Mouse (Mus musculus) adrenal gland, adult 8-10 months (tissue): ENCODE measurements around the gene Krt18. TPM values are rescaled to one million over a fixed set of nuclear protein-coding genes. Genes with fewer than 3 reads are reported as not detected.
"Not testable (repeated sequence)": the region's sequence is repeated elsewhere in the genome, so short reads cannot be mapped to it uniquely, and the experiment has no call there.

Source experiments
- DNase-seq: peaks from one replicate; pipeline ENCODE4 v3.0.0; 2022
- total RNA-seq, 4 experiments: library from RNA; stranded (reverse); gene quantifications; 2 replicates each; pipeline ENCODE4 v1.2.4; 2022

Gene Krt18
- 1 to 10 TPM; 1.3 to 2.4 (median 1.9) TPM for total RNA-seq

- no peak for DNase-seq
These were observed at the start of gene Krt18 for GRCm38 (mm10) chr15:102028040-102028439. Krt18 (plus strand) TSS chr15:102028180.

DNA sequence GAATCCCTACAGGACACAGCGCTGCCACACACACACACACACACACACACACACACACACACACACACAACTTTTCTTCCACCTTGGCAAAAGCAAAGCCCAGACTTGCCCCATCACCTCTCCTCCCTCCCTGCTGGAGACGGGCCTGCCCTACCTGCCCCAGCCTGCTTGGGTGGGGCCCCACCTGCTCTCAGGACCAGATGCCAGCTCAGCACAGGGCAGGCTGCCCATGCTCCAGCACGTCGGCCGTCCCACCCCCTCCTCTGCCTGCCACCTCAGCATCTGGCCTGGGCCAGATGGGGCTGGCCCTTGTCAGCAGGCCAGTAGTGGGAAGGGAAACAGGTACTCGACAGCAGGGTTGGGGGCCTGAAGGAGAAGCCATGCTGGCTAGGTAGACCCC is 47.1 kb upstream of the Krt18 start:
- no peak for DNase-seq

- DNase-seq = no peak
These were observed 44.5 kb upstream of the Krt18 start for GRCm38 (mm10) chr15:101983315-101983948.

GRCm38 (mm10) chr15:101983949-101984601 is 43.9 kb upstream of the Krt18 start:
- peak; percentile 87 for DNase-seq

- DNase-seq = no peak
These were observed 43.2 kb upstream of the Krt18 start for GRCm38 (mm10) chr15:101984746-101985145.

- peak; percentile 61 for DNase-seq
These were observed 39.9 kb upstream of the Krt18 start for GRCm38 (mm10) chr15:101988119-101988518.

DNA sequence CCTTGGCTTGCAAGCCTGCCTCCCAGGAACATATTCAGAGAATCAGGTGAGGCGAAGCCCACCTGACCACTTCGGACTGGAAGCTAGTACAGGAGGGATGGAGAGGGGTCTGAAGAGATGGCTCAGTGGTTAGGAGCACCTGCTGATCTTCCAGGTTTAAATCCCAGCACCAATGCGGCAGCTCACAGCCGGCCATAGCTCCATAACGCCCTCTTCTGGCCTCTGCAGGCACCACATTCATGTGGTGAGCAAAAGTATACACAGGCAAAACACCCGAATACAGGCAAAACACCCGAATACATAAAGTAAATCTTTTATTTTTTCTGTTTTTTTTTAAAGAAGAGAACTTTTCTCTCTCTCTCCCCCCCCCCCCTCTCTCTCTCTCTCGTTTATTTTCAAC is 39.3 kb upstream of the Krt18 start:
- no peak for DNase-seq

DNA sequence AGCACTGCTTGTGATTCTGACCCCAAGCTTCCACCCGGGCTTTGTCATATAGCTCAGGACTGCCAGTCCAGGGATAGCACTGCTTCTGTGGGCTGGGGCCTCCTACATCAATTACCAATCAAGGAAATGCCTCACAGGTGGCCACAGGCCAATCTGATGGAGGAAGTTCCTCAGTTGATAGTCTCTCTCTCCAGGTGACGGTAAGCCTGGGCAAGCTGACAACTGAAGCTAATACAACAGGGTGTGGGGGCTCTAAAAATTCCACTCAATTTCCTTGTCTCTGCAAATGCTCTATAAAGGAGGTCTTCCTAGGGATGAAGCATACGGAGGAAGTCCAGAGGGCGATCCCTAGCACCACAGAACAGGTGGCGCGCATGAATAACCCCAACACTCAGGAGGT is 37.0 kb upstream of the Krt18 start:
- no peak for DNase-seq

DNA sequence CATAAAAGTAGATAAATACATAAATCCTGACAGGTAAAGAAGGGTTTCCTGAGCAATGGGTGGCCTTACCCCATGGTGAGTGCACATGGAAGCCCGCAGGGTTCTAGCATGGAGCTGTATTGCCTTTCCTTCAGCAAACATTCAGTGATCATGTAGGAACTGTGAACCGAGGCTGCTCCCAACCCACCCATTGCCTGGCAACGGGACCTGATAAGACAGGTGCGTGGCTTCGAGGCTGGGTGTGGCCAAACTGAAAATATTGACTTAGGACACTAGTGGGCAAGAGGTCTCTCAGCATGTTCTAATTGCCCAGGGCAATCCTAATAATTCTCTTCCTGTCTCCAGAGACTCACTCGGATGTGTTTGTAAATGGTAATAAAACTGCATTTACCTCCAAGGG is 33.6 kb upstream of the Krt18 start:
- no peak for DNase-seq

GRCm38 (mm10) chr15:101995484-101996236 is 32.3 kb upstream of the Krt18 start:
- DNase-seq = no peak

DNA sequence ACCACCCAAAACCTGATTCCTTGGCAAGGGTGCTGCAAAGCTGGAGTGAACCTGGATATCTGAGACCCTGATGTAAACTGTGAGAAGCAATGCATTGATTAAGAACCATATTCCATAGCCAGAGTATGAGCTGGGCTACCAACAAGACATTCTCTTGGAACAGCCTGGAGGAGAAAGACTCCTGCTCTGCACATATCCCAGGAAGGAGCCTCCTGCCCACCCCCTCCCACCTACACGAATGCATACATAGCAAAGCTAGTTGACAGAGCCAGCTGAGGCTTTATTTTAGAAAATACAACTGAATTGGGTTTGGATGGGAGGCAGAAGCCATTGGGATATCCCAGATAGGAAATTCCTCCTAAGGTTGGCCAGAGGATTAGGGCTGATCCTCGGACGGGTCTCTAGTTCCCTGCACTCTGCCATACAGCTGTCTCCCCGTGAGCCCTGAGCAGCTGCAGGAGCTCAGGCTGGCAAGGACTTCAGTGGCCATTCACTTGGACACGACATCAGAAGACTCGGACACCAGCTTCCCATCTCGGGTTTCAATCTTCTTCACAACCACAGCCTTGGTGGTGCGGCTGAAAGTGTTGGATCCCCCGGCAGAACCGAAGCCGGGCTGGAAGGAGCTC is 31.4 kb upstream of the Krt18 start:
- DNase-seq = not testable (repeated sequence)

DNA sequence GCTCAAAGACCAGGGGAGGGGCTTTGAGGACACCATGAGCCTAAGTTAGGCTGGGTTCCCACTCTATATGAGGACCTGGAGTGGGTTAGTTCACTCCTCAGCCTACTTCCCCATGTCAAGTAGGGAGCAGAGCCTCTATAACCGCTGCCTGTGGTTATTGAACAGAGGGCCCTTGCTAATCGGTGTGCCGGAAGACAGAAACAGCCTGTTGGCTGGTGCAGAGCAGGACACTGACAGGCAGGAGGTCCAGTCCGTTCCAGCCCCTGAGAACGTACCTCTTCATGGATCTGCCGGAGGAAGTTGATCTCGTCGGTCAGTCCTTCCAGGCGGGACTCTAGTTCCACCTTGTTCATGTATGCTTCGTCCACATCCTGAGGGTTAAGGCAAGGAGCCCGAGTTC is 28.8 kb upstream of the Krt18 start:
- DNase-seq = no peak

DNA sequence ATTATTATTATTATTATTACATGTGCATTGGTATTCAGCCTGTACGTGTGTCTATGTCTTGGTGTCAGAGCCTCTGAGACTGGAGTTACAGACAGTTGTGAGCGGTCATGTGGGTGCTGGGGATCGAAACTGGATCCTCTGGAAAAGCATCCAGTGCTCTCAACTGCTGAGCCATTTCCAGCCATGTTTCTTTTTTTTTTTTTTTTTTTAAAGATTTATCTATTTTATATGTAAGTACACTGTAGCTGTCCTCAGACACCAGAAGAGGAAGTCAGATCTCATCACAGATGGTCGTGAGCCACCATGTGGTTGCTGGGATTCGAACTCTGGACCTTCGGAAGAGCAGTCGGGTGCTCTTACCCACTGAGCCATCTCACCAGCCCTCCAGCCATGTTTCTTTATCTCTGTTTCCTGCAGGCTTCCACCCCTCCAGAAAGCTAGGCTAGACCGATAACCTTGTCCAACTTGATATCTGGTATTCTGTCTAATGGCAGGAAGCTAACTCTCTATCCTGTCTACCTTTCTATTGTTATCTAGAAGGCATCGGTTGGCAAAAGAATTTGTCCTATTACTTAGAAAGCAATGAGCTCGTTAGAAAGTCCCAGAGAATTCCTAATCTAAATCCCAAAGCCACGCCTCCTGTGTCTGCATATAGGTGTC is 28.2 kb upstream of the Krt18 start:
- no peak for DNase-seq

DNA sequence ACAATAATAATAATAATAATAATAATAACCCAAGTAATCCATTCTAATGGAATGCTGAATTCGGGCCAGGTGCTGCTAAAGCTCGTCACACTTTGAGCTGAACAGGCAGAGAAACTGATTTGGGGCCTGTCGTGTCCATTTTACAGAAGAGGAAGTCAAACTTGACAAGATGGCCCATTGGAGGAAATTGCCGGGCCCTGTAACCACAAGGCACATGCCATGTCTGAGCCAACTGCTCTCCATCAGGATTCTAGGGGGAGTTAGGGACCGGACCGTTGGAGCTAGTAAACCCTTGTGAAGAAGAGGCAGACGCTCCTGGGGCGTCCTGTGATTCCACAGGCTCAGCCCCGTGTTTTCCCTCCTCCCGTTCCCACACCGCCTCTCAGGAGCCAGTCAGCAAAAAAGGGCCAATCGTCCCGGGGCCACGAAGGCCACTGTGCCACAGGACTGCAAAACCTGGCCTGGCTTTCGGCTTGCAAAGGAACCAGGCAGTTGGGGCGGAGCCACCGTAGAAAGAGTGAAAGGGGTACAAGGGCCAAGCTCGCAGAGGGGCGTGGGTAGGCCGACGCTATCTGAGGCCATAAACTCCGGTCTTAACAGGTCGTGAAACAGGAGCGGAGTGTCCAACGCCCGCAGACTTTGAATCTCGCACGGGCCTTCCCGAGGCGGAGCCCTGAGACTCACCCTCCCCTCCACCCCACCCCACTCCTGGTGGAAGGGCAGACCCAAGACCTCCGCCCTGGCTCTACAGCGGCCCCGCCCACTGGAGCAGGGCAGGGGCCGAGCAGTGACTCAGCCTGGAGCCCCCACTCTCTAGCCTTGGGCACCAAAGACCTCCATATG is 25.1 kb upstream of the Krt18 start:
- peak; percentile 65 for DNase-seq

DNA sequence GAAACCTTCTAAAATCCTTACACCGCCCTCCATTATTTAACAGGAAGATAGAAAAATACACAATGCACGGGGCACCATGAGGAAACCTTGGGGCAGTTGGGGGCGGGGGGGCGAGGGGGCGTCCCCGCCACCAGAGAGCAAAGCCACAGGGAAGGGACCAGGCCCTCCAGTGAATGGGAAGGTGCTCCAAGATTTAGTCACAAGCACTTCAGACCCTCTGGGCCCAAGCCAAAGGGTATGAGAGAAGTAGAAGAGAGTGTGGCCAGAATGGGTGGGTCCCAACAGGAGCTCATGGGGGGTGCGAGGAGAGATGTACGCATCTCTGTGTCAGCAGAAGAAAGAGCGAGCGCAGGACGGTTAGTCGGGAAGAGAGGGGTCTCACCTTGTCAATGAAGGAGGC is 24.5 kb upstream of the Krt18 start:
- DNase-seq = no peak

DNA sequence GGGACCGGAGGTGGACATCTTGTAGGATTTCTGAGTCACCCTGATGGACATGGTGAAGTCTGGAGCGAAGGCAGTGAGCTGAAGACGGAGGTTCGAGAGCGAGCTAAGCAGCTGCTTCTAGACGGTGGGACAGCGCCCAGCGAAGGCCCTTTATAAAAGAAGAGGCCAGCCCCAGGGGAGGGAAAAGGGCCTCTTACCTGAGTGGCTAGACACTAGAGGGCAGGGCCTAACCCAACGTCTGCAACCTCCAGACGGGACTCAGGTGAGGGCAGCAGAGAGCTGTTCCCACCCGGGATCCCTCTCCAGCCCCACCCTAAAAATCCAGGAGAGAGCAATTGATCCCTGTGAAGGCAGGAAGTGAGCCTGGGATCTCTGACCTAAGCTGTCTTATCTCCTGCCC is 23.8 kb upstream of the Krt18 start, which contains the start of gene Krt8:
TSS of gene Krt8 (minus strand) at position 294 of the 400 bp plus-strand sequence.
- DNase-seq = no peak

DNA sequence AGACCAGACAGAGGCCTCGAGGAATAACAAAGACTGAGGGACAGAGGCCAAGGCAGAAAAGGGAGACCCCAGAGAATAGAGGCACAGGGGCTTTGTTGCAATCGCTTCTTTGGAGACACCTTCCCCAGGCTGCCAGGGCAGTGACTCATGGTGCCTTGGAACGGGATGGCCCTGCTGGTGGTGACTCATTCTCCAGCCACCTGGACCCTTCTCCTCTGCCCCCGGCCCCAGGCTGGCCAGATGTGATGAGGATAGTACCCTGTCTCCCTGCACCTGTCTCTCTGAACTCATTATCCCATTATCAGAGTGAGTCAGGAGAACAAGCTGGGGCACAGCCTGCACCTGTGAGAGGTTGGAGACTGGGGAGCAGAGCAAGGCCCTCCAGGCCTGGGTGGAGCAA is 22.7 kb upstream of the Krt18 start:
- DNase-seq = peak; percentile 43

DNA sequence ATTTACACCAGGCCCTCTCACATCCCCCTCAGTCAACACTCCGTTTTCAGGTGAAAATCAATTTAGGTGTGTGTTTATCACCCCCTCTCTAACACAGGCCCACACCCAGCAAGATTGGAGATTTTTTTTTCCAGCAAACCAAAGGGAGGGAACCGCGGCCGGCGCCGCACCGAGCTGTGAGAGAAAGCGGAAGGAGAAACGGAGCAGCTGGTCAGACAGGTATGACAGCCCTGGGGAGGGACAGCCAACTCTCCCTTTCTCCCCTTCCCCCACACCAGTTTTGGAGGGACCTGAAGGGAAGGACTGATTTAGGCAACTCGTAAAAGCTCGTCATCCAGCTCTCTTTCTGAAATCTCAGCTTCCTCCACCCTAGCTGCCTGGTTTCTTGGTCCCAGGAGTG is 21.7 kb upstream of the Krt18 start:
- DNase-seq = no peak

- no peak for DNase-seq
These were observed 20.6 kb upstream of the Krt18 start for GRCm38 (mm10) chr15:102007097-102008069.

GRCm38 (mm10) chr15:102010569-102011245 is 17.3 kb upstream of the Krt18 start:
- DNase-seq = no peak
